Mouse (Mus musculus) liver, postnatal 0 days (tissue): Measurements from ENCODE around the gene Nfkbib. TPM values are rescaled to one million over a fixed set of nuclear protein-coding genes. Genes with fewer than 3 reads are reported as not detected.

ENCODE experiments used
- ATAC-seq: fragments of 200-750 bp; cut with Nextera tagmentation; 2 replicates; pipeline ENCODE4 v1.8.0; 2017; ENCODE audit warnings: mild to moderate bottlenecking, moderate library complexity
- DNase-seq: peaks from one replicate; pipeline ENCODE4 v3.0.0-alpha.2; 2016
- H3K27ac ChIP-seq: fragments of 300-500 bp; sonication (generic); 2 replicates; pipeline ENCODE4 v1.5.1; 2014; ENCODE audit warnings: antibody characterized with exemption, moderate library complexity, mild to moderate bottlenecking, low read depth
- H3K27me3 ChIP-seq: fragments of 300-500 bp; sonication (generic); 2 replicates; pipeline ENCODE4 v1.6.1; 2014; ENCODE audit warnings: low read length, control low read depth, mixed read lengths; ENCODE audit not compliant: insufficient read depth
- H3K36me3 ChIP-seq: fragments of 300-500 bp; sonication (generic); replicated peaks from 2 replicates; pipeline ENCODE4 v1.6.1; 2014; ENCODE audit warnings: mild to moderate bottlenecking, control low read depth, low read length, moderate library complexity, mixed read lengths; ENCODE audit not compliant: insufficient read depth
- H3K4me1 ChIP-seq: fragments of 300-500 bp; sonication (generic); 2 replicates; pipeline ENCODE4 v1.6.1; 2014; ENCODE audit warnings: antibody characterized with exemption, mild to moderate bottlenecking, control low read depth; ENCODE audit not compliant: insufficient read depth
- H3K4me2 ChIP-seq: fragments of 300-500 bp; sonication (generic); 2 replicates; pipeline ENCODE4 v1.6.1; 2014; ENCODE audit warnings: low read depth, mild to moderate bottlenecking, low read length, moderate library complexity, mixed read lengths
- H3K4me3 ChIP-seq: fragments of 300-500 bp; sonication (generic); 2 replicates; pipeline ENCODE4 v1.5.1; 2014; ENCODE audit warnings: low read depth, low read length
- H3K9ac ChIP-seq: fragments of 300-500 bp; sonication (generic); replicated peaks from 2 replicates; pipeline ENCODE4 v1.6.1; 2014; ENCODE audit warnings: mild to moderate bottlenecking, moderate library complexity
- H3K9me3 ChIP-seq: fragments of 300-500 bp; sonication (generic); 2 replicates; pipeline ENCODE4 v1.6.1; 2016; ENCODE audit warnings: mild to moderate bottlenecking, control low read depth, low read length, mixed read lengths
- CTCF ChIP-seq: sonication (generic); IDR thresholded peaks from 2 replicates; pipeline ENCODE4 v1.5.1; 2016; ENCODE audit warnings: antibody characterized with exemption, low read depth
- EP300 ChIP-seq: IDR thresholded peaks from 2 replicates; pipeline ENCODE4 v1.6.1; 2016; ENCODE audit warnings: antibody characterized with exemption, low read depth, mild to moderate bottlenecking
- WGBS: fragments of 180-500 bp; shearing (Covaris S2); extraction: QIAGEN DNeasy Blood & Tissue Kit; methylation state at CpG from one replicate; pipeline ENCODE4 v1.1.7; 2014; ENCODE audit not compliant: insufficient replicate concordance; 5-methylcytosine and 5-hydroxymethylcytosine counted together
- polyA plus RNA-seq: library from polyadenylated mRNA; unstranded; fragments of >200 nt; fragmentation: Nextera tagmentation; extraction: Ambion mirVana; gene quantifications from 2 replicates; pipeline ENCODE4 v1.2.1, GENCODE M21; 2015

Nfkbib gene
- polyA plus RNA-seq, 1 experiment from 2014 or later: 25.1 TPM

GRCm38 (mm10) chr7:28793834-28794233, 26.5 kb upstream of the Nfkbib start:
- no peak for DNase-seq
- Histone ChIP-seq H3K36me3 (no peaks in the 10 kb centered on the region), H3K27me3 (no peaks in the 10 kb centered on the region), H3K9ac (no peak overlapping the region), H3K9me3 (no peaks in the 10 kb centered on the region), H3K4me2 (no peak overlapping the region), H3K4me1 (peaks cover 26% of the 10 kb centered on the region), H3K4me3 (no peak overlapping the region), H3K27ac (no peak overlapping the region)
- no peak for ATAC-seq
- 29% methylated on average over 2 of the region's 2 CpGs for WGBS
- TF ChIP-seq CTCF (peak; percentile 60), EP300 (no peak)

- DNase-seq: no peak
- H3K9me3 ChIP-seq: no peaks in the 10 kb centered on the region
Measured at GRCm38 (mm10) chr7:28792391-28793185, 25.3 kb upstream of the Nfkbib start.

GRCm38 (mm10) chr7:28791706-28792105, 24.4 kb upstream of the Nfkbib start:
- H3K4me1 ChIP-seq: peaks cover 27% of the 10 kb centered on the region
- H3K27ac ChIP-seq: no peak overlapping the region
- TF ChIP-seq EP300 (no peak), CTCF (no peak)
- no peak overlapping the region for H3K9ac ChIP-seq
- H3K4me2 ChIP-seq: no peak overlapping the region
- DNase-seq: no peak
- H3K4me3 ChIP-seq: no peak overlapping the region
- H3K27me3 ChIP-seq: no peaks in the 10 kb centered on the region
- peaks cover 6% of the 10 kb centered on the region; the same call in 1 of the 2 replicates for H3K36me3 ChIP-seq
- no peaks in the 10 kb centered on the region for H3K9me3 ChIP-seq
- ATAC-seq: no peak

More at GRCm38 (mm10) chr7:28792391-28793185, 25.3 kb upstream of the Nfkbib start:
- Histone ChIP-seq H3K4me2 (no peak overlapping the region), H3K27ac (no peak overlapping the region), H3K4me3 (no peak overlapping the region), H3K4me1 (peaks cover 30% of the 10 kb centered on the region), H3K36me3 (0 out of 2 replicates have a peak, but pooled peaks cover 2% of the 10 kb centered on the region), H3K27me3 (no peaks in the 10 kb centered on the region), H3K9ac (no peak overlapping the region)
- no peak for ATAC-seq
- 58% methylated on average over 13 of the region's 14 CpGs for WGBS
- TF ChIP-seq EP300 (no peak), CTCF (peak; percentile 14; the same call in 1 of the 2 replicates)

GRCm38 (mm10) chr7:28790066-28790806, 22.9 kb upstream of the Nfkbib start:
- Histone ChIP-seq H3K4me3 (no peak overlapping the region), H3K9ac (no peak overlapping the region), H3K36me3 (peaks cover 6% of the 10 kb centered on the region; the same call in 1 of the 2 replicates), H3K4me2 (no peak overlapping the region), H3K9me3 (no peaks in the 10 kb centered on the region), H3K27ac (no peak overlapping the region), H3K27me3 (no peaks in the 10 kb centered on the region), H3K4me1 (peaks cover 15% of the 10 kb centered on the region)
- peak; percentile 43 for TF ChIP-seq CTCF
- TF ChIP-seq EP300: no peak
- DNase-seq (no peak), ATAC-seq (no peak)
- WGBS: 64% methylated on average over 8 of the region's 8 CpGs

- TF ChIP-seq CTCF (no peak), EP300 (no peak)
- 0 out of 2 replicates have a peak overlapping the region, but pooled peaks have one; percentile 21 for H3K9ac ChIP-seq
- no peaks in the 10 kb centered on the region for H3K9me3 ChIP-seq
- H3K4me2 ChIP-seq: peak overlapping the region; percentile 30
- ATAC-seq: no peak
- 77% methylated on average over 3 of the region's 3 CpGs for WGBS
- peak overlapping the region; percentile 39; the same call in 1 of the 2 replicates for H3K27ac ChIP-seq
- no peaks in the 10 kb centered on the region for H3K27me3 ChIP-seq
- DNase-seq: no peak
- peaks cover 15% of the 10 kb centered on the region for H3K4me1 ChIP-seq
- peak overlapping the region; percentile 36 for H3K4me3 ChIP-seq
- peaks cover 6% of the 10 kb centered on the region; the same call in 1 of the 2 replicates for H3K36me3 ChIP-seq
Measured at GRCm38 (mm10) chr7:28789235-28789634, 21.9 kb upstream of the Nfkbib start.
